ENCODE assay signal across 8 mouse cellular contexts in the genomic region with DNA sequence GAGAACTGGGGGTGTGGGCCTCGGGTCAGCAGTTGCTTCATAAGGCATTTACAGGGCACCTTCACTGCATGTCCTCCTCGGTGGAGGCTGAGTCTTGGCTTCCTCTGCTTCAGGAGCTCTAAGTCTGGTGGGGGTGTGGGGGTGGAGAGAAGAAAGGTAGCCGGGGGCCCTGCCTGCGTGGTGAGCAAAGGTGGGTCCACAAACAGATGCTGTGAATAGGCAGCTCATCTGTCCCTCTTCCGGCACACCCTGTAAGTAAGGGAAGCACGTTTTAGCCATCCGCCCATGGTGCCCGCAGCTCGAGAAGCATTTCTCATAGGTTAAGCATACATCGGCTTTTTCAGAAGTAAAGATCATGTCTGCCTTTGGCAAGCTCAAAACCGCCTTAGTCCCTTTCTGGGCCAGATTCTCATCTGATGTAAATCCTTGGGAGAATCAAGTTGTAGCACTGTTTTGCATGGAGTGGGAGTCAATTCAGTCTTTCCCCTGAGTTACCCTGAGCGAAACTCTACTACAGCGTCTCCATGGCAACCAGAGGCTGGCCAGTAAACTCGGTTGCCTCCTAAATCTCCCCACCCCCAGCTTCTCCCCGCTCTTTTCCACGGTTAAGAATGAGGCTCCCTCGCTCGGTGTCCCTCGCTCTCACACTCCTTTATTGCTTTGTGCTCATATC.
DNase-seq lines count a peak whose midpoint lies in the region; ATAC-seq and TF ChIP-seq lines count a peak whose summit lies in the region.
"Had no signal": no experiment of that assay in that cellular context is flagged by ENCODE, and none has a peak within 500 bp of the region (broad histone marks: within the 10 kb centered on the region; RNA-seq: fewer than 3 reads in every experiment).

No protein-coding gene starts in this region.

- H3K9ac ChIP-seq in lung, postnatal 0 days (replicated peaks; ENCODE audit: low read depth): no peak overlapping the region
- H3K9ac ChIP-seq in embryonic facial prominence, embryonic 15.5 days: no peak overlapping the region
- H3K9ac ChIP-seq in midbrain, embryonic 12.5 days (replicated peaks): no peak overlapping the region; the same call in 1 of the 2 replicates
- H3K9ac ChIP-seq: liver, embryonic 13.5 days had no signal

- no peak for TF ChIP-seq CTCF in lung, postnatal 0 days (IDR thresholded peaks at IDR 0.05)

- H3K4me2 ChIP-seq in lung, postnatal 0 days (replicated peaks; ENCODE audit: low read depth, low read length): no peak overlapping the region
- peak overlapping the region; percentile 17; the same call in 1 of the 2 replicates for H3K4me2 ChIP-seq in embryonic facial prominence, embryonic 15.5 days (replicated peaks)
- peak overlapping the region; percentile 41 for H3K4me2 ChIP-seq in midbrain, embryonic 12.5 days (replicated peaks)
- H3K4me2 ChIP-seq: liver, embryonic 13.5 days had no signal

- H3K9me3 ChIP-seq in lung, postnatal 0 days (ENCODE audit: low read length): no peaks in the 10 kb centered on the region
- H3K9me3 ChIP-seq in embryonic facial prominence, embryonic 15.5 days (replicated peaks): no peaks in the 10 kb centered on the region
- no peaks in the 10 kb centered on the region for H3K9me3 ChIP-seq in midbrain, embryonic 12.5 days
- H3K9me3 ChIP-seq: liver, embryonic 13.5 days had no signal

- 37% methylated on average over 19 of the region's 19 CpGs for WGBS in lung, postnatal 0 days
- 38% methylated on average over 19 of the region's 19 CpGs for WGBS in embryonic facial prominence, embryonic 15.5 days
- 14% methylated on average over 19 of the region's 19 CpGs for WGBS in midbrain, embryonic 12.5 days

- no peak overlapping the region for H3K27ac ChIP-seq in lung, postnatal 0 days (ENCODE audit: low read length)
- peak overlapping the region; percentile 63 for H3K27ac ChIP-seq in embryonic facial prominence, embryonic 15.5 days (replicated peaks)
- H3K27ac ChIP-seq in midbrain, embryonic 12.5 days (replicated peaks): no peak overlapping the region
- H3K27ac ChIP-seq: liver, embryonic 13.5 days had no signal

- H3K4me1 ChIP-seq in lung, postnatal 0 days (ENCODE audit: insufficient read depth, low read depth, low read length): no peaks in the 10 kb centered on the region
- peaks cover 29% of the 10 kb centered on the region for H3K4me1 ChIP-seq in embryonic facial prominence, embryonic 15.5 days
- peaks cover 26% of the 10 kb centered on the region for H3K4me1 ChIP-seq in midbrain, embryonic 12.5 days

- ATAC-seq in lung, postnatal 0 days: 0 out of 2 replicates have a peak, but pooled peaks have one; percentile 17
- ATAC-seq in embryonic facial prominence, embryonic 15.5 days (ENCODE audit: insufficient number of reproducible peaks, low FRiP score, low TSS enrichment, low read depth): 0 out of 2 replicates have a peak, but pooled peaks have one; percentile 53
- ATAC-seq in midbrain, embryonic 12.5 days (ENCODE audit: low FRiP score, low read depth): peak; percentile 86

- H3K36me3 ChIP-seq in lung, postnatal 0 days (ENCODE audit: insufficient read depth, low read length): no peaks in the 10 kb centered on the region
- no peaks in the 10 kb centered on the region for H3K36me3 ChIP-seq in embryonic facial prominence, embryonic 15.5 days
- H3K36me3 ChIP-seq in midbrain, embryonic 12.5 days: no peaks in the 10 kb centered on the region
- H3K36me3 ChIP-seq: liver, embryonic 13.5 days had no signal

- no peak for TF ChIP-seq EP300 in lung, postnatal 0 days (IDR thresholded peaks at IDR 0.05)

- no peak overlapping the region for H3K4me3 ChIP-seq in lung, postnatal 0 days (ENCODE audit: low read depth, low read length)
- H3K4me3 ChIP-seq in embryonic facial prominence, embryonic 15.5 days (replicated peaks): no peak overlapping the region
- H3K4me3 ChIP-seq in midbrain, embryonic 12.5 days: no peak overlapping the region
- H3K4me3 ChIP-seq: liver, embryonic 13.5 days had no signal

- peak; percentile 55 for DNase-seq in lung, postnatal 0 days (ENCODE audit: low spot score)
- DNase-seq in lung, postnatal 14 days: no peak
- DNase-seq in kidney, postnatal 10 days: peak; percentile 59
- peak; percentile 53 for DNase-seq in testis, postnatal 14 days (ENCODE audit: low spot score)
- no peak for DNase-seq in urinary bladder, adult 18-20 months (ENCODE audit: low spot score in 2 of 2)
- DNase-seq: liver, embryonic 13.5 days had no signal

- no peaks in the 10 kb centered on the region for H3K27me3 ChIP-seq in lung, postnatal 0 days (replicated peaks; ENCODE audit: insufficient read depth, low read length)
- H3K27me3 ChIP-seq in embryonic facial prominence, embryonic 15.5 days: no peaks in the 10 kb centered on the region
- peaks cover 43% of the 10 kb centered on the region for H3K27me3 ChIP-seq in midbrain, embryonic 12.5 days

Comparison
In these comparisons a context has a peak if more than half of its experiments do, and no peak if none do; other contexts are left out.
1. DNase-seq: peak in lung, postnatal 0 days (single experiment), kidney, postnatal 10 days (single experiment) and testis, postnatal 14 days (single experiment); none in lung, postnatal 14 days (single experiment) and urinary bladder, adult 18-20 months (0 of 2).
2. ATAC-seq: peak in every context shown above with its lines; median percentile 86 in midbrain, embryonic 12.5 days; 53 in embryonic facial prominence, embryonic 15.5 days; 17 in lung, postnatal 0 days.